Mouse (Mus musculus) sigmoid colon, adult 10 weeks (tissue): ENCODE measurements around the gene Gm9603. TPM values are rescaled to one million over a fixed set of nuclear protein-coding genes. Genes with fewer than 3 reads are reported as not detected.

ENCODE experiments used
- polyA plus RNA-seq: library from polyadenylated mRNA; stranded (reverse); fragments of 350-450 nt; fragmentation: Illumina TruSeq; extraction: RNeasy Lipid Tissue Mini Kit (QIAGEN cat#74804); gene quantifications from one replicate; pipeline ENCODE4 v1.2.3, GENCODE M21; 2014; ENCODE audit warnings: low read depth, low replicate concordance

The Gm9603 gene
- not detected for polyA plus RNA-seq

DNA sequence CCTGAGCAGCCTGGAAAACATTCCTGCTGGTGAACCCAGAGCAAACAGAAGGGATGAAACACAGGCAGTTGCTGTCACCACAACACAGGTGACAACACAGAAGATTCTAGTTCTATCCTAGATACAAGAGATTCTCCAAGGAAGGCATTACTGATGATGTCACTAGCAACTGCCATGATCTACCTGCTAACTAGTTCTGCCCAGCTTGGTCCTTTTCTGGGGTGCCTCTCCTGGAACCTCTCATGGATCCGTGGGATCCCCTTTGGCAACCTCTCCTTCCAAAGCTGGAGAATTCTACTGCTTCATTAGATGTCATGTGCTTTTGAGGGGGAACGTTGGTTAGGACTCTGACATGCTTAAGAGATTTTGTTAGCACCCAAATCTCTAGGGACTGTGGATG lies at the start of gene Gm9603:
Gm9603 (minus strand) TSS at position 101 of the 400 bp plus-strand sequence.

GRCm38 (mm10) chr14:5632928-5633327 lies 54.3 kb downstream of the Gm9603 start, which contains the start of gene Gm8265:
Gene Gm8265 (minus strand): TSS chr14:5633028.

Other genes starting within 250 kb of the Gm9603 start
- gene Gm3194, start 232.0 kb downstream of the Gm9603 start, polyA plus RNA-seq, result 0.79 TPM
- gene Gm8246, start 209.6 kb downstream of the Gm9603 start, polyA plus RNA-seq, result not detected
- gene Gm3187, start 203.2 kb downstream of the Gm9603 start, polyA plus RNA-seq, result not detected
- 0.66 TPM for gene Gm3488, start 185.8 kb downstream of the Gm9603 start, polyA plus RNA-seq
- gene Gm3532, start 149.0 kb downstream of the Gm9603 start, polyA plus RNA-seq, result not detected
- gene Gm8265, start 54.4 kb downstream of the Gm9603 start, polyA plus RNA-seq, result not detected
- gene Gm3373, start 54.1 kb upstream of the Gm9603 start, polyA plus RNA-seq, result 0.60 TPM
- 0.79 TPM for gene Gm3383, start 120.5 kb upstream of the Gm9603 start, polyA plus RNA-seq
- gene Gm3424, start 142.9 kb upstream of the Gm9603 start, polyA plus RNA-seq, result not detected
- gene Gm8237, start 192.9 kb upstream of the Gm9603 start, polyA plus RNA-seq, result not detected